Mouse (Mus musculus) limb, embryonic 10.5 days (tissue): ENCODE measurements around the gene Phyh. TPM values are rescaled to one million over a fixed set of nuclear protein-coding genes. Genes with fewer than 3 reads are reported as not detected.

Experiments used
- DNase-seq: peaks from one replicate; pipeline ENCODE4 v3.0.0-alpha.2; 2017; ENCODE audit warnings: low spot score
- H3K27ac ChIP-seq: fragments of 300-500 bp; sonication (generic); 2 replicates; pipeline ENCODE4 v1.5.1; 2016; ENCODE audit warnings: mild to moderate bottlenecking
- H3K27me3 ChIP-seq: fragments of 300-500 bp; sonication (generic); 2 replicates; pipeline ENCODE4 v1.6.1; 2016; ENCODE audit warnings: low read depth, mild to moderate bottlenecking; ENCODE audit not compliant: poor library complexity, severe bottlenecking
- H3K36me3 ChIP-seq: fragments of 300-500 bp; sonication (generic); 2 replicates; pipeline ENCODE4 v1.6.1; 2016; ENCODE audit warnings: mild to moderate bottlenecking, moderate library complexity
- H3K4me1 ChIP-seq: fragments of 300-500 bp; sonication (generic); 2 replicates; pipeline ENCODE4 v1.6.1; 2016
- H3K4me3 ChIP-seq: fragments of 300-500 bp; sonication (generic); 2 replicates; pipeline ENCODE4 v1.5.1; 2016; ENCODE audit warnings: mild to moderate bottlenecking, moderate library complexity
- H3K9me3 ChIP-seq: fragments of 300-500 bp; sonication (generic); replicated peaks from 2 replicates; pipeline ENCODE4 v1.6.1; 2016; ENCODE audit warnings: mild to moderate bottlenecking
- WGBS: fragments of 180-500 bp; shearing (Covaris S2); methylation state at CpG from one replicate; pipeline ENCODE4 v1.1.7; 2016; 5-methylcytosine and 5-hydroxymethylcytosine counted together
- polyA plus RNA-seq: library from polyadenylated mRNA; unstranded; fragments of >200 nt; fragmentation: Nextera tagmentation; extraction: Ambion mirVana; gene quantifications from 2 replicates; pipeline ENCODE4 v1.2.1, GENCODE M21; 2016

Gene Phyh
- polyA plus RNA-seq, result 23.9 and 36.9 TPM in 2 replicates

GRCm38 (mm10) chr2:4918860-4919739, at the start of gene Phyh:
Gene Phyh (plus strand): TSS chr2:4919019.
- WGBS, result 5% methylated on average over 35 of the region's 35 CpGs
- peak within 1 kb of the TSS; percentile 92 for H3K27ac ChIP-seq
- H3K36me3 ChIP-seq, result no peaks in the 10 kb centered on the region
- H3K27me3 ChIP-seq, result no peaks in the 10 kb centered on the region
- peak within 1 kb of the TSS; percentile 66 for H3K4me3 ChIP-seq
- no peaks in the 10 kb centered on the region for H3K9me3 ChIP-seq
- DNase-seq, result peak; percentile 85
- H3K4me1 ChIP-seq, result peaks cover 28% of the 10 kb centered on the region

- Histone ChIP-seq H3K27me3 (no peaks in the 10 kb centered on the region), H3K27ac (no peak overlapping the region), H3K4me1 (peaks cover 8% of the 10 kb centered on the region), H3K4me3 (no peak overlapping the region), H3K36me3 (no peaks in the 10 kb centered on the region), H3K9me3 (no peaks in the 10 kb centered on the region)
- 77% methylated on average over 9 of the region's 9 CpGs for WGBS
- DNase-seq, result no peak
Observed at GRCm38 (mm10) chr2:4872740-4873139, 46.1 kb upstream of the Phyh start.

GRCm38 (mm10) chr2:4873331-4873730, 45.5 kb upstream of the Phyh start:
- Histone ChIP-seq H3K4me3 (no peak overlapping the region), H3K27ac (no peak overlapping the region), H3K9me3 (no peaks in the 10 kb centered on the region), H3K4me1 (peaks cover 8% of the 10 kb centered on the region), H3K27me3 (no peaks in the 10 kb centered on the region), H3K36me3 (no peaks in the 10 kb centered on the region)
- 63% methylated on average over 6 of the region's 6 CpGs for WGBS
- no peak for DNase-seq

- Histone ChIP-seq H3K36me3 (no peaks in the 10 kb centered on the region), H3K9me3 (no peaks in the 10 kb centered on the region), H3K4me3 (no peak overlapping the region), H3K4me1 (peaks cover 11% of the 10 kb centered on the region), H3K27ac (no peak overlapping the region), H3K27me3 (no peaks in the 10 kb centered on the region)
- no peak for DNase-seq
- WGBS, result 75% methylated on average over 1 of the region's 1 CpGs
Observed at GRCm38 (mm10) chr2:4875090-4875489, 43.7 kb upstream of the Phyh start.

GRCm38 (mm10) chr2:4876131-4876530, 42.7 kb upstream of the Phyh start:
- H3K27ac ChIP-seq, result no peak overlapping the region
- no peak overlapping the region for H3K4me3 ChIP-seq
- DNase-seq, result no peak
- H3K36me3 ChIP-seq, result no peaks in the 10 kb centered on the region
- H3K4me1 ChIP-seq, result peaks cover 17% of the 10 kb centered on the region
- 67% methylated on average over 3 of the region's 3 CpGs for WGBS
- no peaks in the 10 kb centered on the region for H3K27me3 ChIP-seq
- H3K9me3 ChIP-seq, result no peaks in the 10 kb centered on the region

- WGBS, result 6% methylated on average over 20 of the region's 20 CpGs
- H3K4me1 ChIP-seq, result peaks cover 20% of the 10 kb centered on the region
- peaks cover 20% of the 10 kb centered on the region for H3K36me3 ChIP-seq
- H3K27ac ChIP-seq, result peak overlapping the region; percentile 100
- H3K27me3 ChIP-seq, result no peaks in the 10 kb centered on the region
- DNase-seq, result peak; percentile 41
- H3K9me3 ChIP-seq, result no peaks in the 10 kb centered on the region
- peak overlapping the region; percentile 95 for H3K4me3 ChIP-seq
Observed at GRCm38 (mm10) chr2:4880737-4881349, 38.0 kb upstream of the Phyh start.

- Histone ChIP-seq H3K9me3 (no peaks in the 10 kb centered on the region), H3K27me3 (no peaks in the 10 kb centered on the region), H3K36me3 (peaks cover 27% of the 10 kb centered on the region), H3K4me3 (peak within 1 kb of the TSS; percentile 95), H3K27ac (peak within 1 kb of the TSS; percentile 100), H3K4me1 (peaks cover 20% of the 10 kb centered on the region)
- under 1% methylated on average over 115 of the region's 115 CpGs for WGBS
- peak; percentile 88 for DNase-seq
Observed at GRCm38 (mm10) chr2:4881350-4882248, 37.2 kb upstream of the Phyh start, which contains the start of gene Sephs1. Gene Sephs1 (plus strand): TSS chr2:4881564.

- WGBS, result under 1% methylated on average over 63 of the region's 63 CpGs
- Histone ChIP-seq H3K4me1 (peaks cover 20% of the 10 kb centered on the region), H3K4me3 (peak overlapping the region; percentile 95), H3K36me3 (peaks cover 34% of the 10 kb centered on the region), H3K27ac (peak overlapping the region; percentile 100), H3K27me3 (no peaks in the 10 kb centered on the region), H3K9me3 (no peaks in the 10 kb centered on the region)
- DNase-seq, result peak; percentile 86
Observed at GRCm38 (mm10) chr2:4882249-4882791, 36.5 kb upstream of the Phyh start.

- WGBS, result 2% methylated on average over 18 of the region's 18 CpGs
- Histone ChIP-seq H3K9me3 (no peaks in the 10 kb centered on the region), H3K27me3 (no peaks in the 10 kb centered on the region)
Observed at GRCm38 (mm10) chr2:4883009-4883704, 35.7 kb upstream of the Phyh start.

GRCm38 (mm10) chr2:4886896-4887295, 31.9 kb upstream of the Phyh start:
- H3K27me3 ChIP-seq, result no peaks in the 10 kb centered on the region
- WGBS, result 94% methylated on average over 6 of the region's 6 CpGs
- no peaks in the 10 kb centered on the region for H3K9me3 ChIP-seq
- H3K4me1 ChIP-seq, result peaks cover 11% of the 10 kb centered on the region
- no peak for DNase-seq
- H3K36me3 ChIP-seq, result peaks cover 80% of the 10 kb centered on the region
- no peak overlapping the region for H3K4me3 ChIP-seq
- H3K27ac ChIP-seq, result no peak overlapping the region

More at GRCm38 (mm10) chr2:4883009-4883704, 35.7 kb upstream of the Phyh start:
- no peak for DNase-seq
- Histone ChIP-seq H3K36me3 (peaks cover 43% of the 10 kb centered on the region), H3K4me1 (peaks cover 20% of the 10 kb centered on the region), H3K4me3 (peak overlapping the region; percentile 95), H3K27ac (peak overlapping the region; percentile 100)

GRCm38 (mm10) chr2:4895598-4895997, 23.2 kb upstream of the Phyh start:
- no peaks in the 10 kb centered on the region for H3K27me3 ChIP-seq
- peaks cover 97% of the 10 kb centered on the region for H3K36me3 ChIP-seq
- 90% methylated on average over 2 of the region's 2 CpGs for WGBS
- H3K9me3 ChIP-seq, result no peaks in the 10 kb centered on the region
- H3K4me3 ChIP-seq, result no peak overlapping the region
- H3K4me1 ChIP-seq, result no peaks in the 10 kb centered on the region
- no peak overlapping the region for H3K27ac ChIP-seq
- no peak for DNase-seq

- no peak for DNase-seq
- H3K4me3 ChIP-seq, result no peak overlapping the region
- no peaks in the 10 kb centered on the region for H3K27me3 ChIP-seq
- 95% methylated on average over 4 of the region's 4 CpGs for WGBS
- H3K9me3 ChIP-seq, result no peaks in the 10 kb centered on the region
- H3K4me1 ChIP-seq, result no peaks in the 10 kb centered on the region
- peaks cover 97% of the 10 kb centered on the region for H3K36me3 ChIP-seq
- no peak overlapping the region for H3K27ac ChIP-seq
Observed at GRCm38 (mm10) chr2:4896970-4897369, 21.8 kb upstream of the Phyh start.
